Mouse (Mus musculus) embryonic facial prominence, embryonic 12.5 days (tissue): ENCODE results near the gene Ski. TPM values are rescaled to one million over a fixed set of nuclear protein-coding genes. Genes with fewer than 3 reads are reported as not detected.
A peak's percentile ranks its signal among the peaks of the same experiment; 100 is the strongest.
"Not testable (repeated sequence)": the region's sequence is repeated elsewhere in the genome, so short reads cannot be mapped to it uniquely, and the experiment has no call there.

Source experiments
- ATAC-seq: fragments of 200-750 bp; cut with Nextera tagmentation; 2 replicates; pipeline ENCODE4 v1.8.0; 2017; ENCODE audit not compliant: insufficient number of reproducible peaks, insufficient read depth, low FRiP score, low TSS enrichment
- H3K27ac ChIP-seq: fragments of 300-500 bp; sonication (generic); 2 replicates; pipeline ENCODE4 v1.5.1; 2016; ENCODE audit warnings: mild to moderate bottlenecking
- H3K27me3 ChIP-seq: fragments of 300-500 bp; sonication (generic); 2 replicates; pipeline ENCODE4 v1.6.1; 2016; ENCODE audit warnings: mild to moderate bottlenecking, moderate library complexity
- H3K36me3 ChIP-seq: fragments of 300-500 bp; sonication (generic); 2 replicates; pipeline ENCODE4 v1.6.1; 2016; ENCODE audit warnings: mild to moderate bottlenecking
- H3K4me1 ChIP-seq: fragments of 300-500 bp; sonication (generic); 2 replicates; pipeline ENCODE4 v1.6.1; 2016
- H3K4me2 ChIP-seq: fragments of 300-500 bp; sonication (generic); replicated peaks from 2 replicates; pipeline ENCODE4 v1.6.1; 2016; ENCODE audit warnings: mild to moderate bottlenecking, moderate library complexity
- H3K4me3 ChIP-seq: fragments of 300-500 bp; sonication (generic); 2 replicates; pipeline ENCODE4 v1.5.1; 2016; ENCODE audit warnings: mild to moderate bottlenecking
- H3K9ac ChIP-seq: fragments of 300-500 bp; sonication (generic); 2 replicates; pipeline ENCODE4 v1.6.1; 2016; ENCODE audit warnings: mild to moderate bottlenecking, moderate library complexity
- H3K9me3 ChIP-seq: fragments of 300-500 bp; sonication (generic); 2 replicates; pipeline ENCODE4 v1.6.1; 2016; ENCODE audit warnings: mild to moderate bottlenecking, moderate library complexity
- WGBS: fragments of 180-500 bp; shearing (Covaris S2); methylation state at CpG from one replicate; pipeline ENCODE4 v1.1.7; 2016; 5-methylcytosine and 5-hydroxymethylcytosine counted together
- polyA plus RNA-seq: library from polyadenylated mRNA; unstranded; fragments of >200 nt; fragmentation: Nextera tagmentation; extraction: Ambion mirVana; gene quantifications from 2 replicates; pipeline ENCODE4 v1.2.1, GENCODE M21; 2016

The Ski gene
- polyA plus RNA-seq, 1 experiment from 2014 or later, result 17.7 TPM

- not testable (repeated sequence) for H3K9ac ChIP-seq, H3K9me3 ChIP-seq, H3K4me3 ChIP-seq, H3K36me3 ChIP-seq, ATAC-seq, H3K27me3 ChIP-seq, H3K4me2 ChIP-seq, H3K27ac ChIP-seq
- peaks cover 31% of the 10 kb centered on the region for H3K4me1 ChIP-seq
- 87% methylated on average over 3 of the region's 3 CpGs for WGBS
These were observed 25.7 kb upstream of the Ski start for GRCm38 (mm10) chr4:155248054-155248453.

- H3K9ac ChIP-seq, result no peak overlapping the region
- H3K27ac ChIP-seq, result no peak overlapping the region
These were observed 24.3 kb upstream of the Ski start for GRCm38 (mm10) chr4:155246691-155247105.

GRCm38 (mm10) chr4:155245770-155246492 is 23.5 kb upstream of the Ski start:
- no peak overlapping the region for H3K4me2 ChIP-seq
- H3K9me3 ChIP-seq, result no peaks in the 10 kb centered on the region
- no peak overlapping the region for H3K4me3 ChIP-seq
- H3K9ac ChIP-seq, result no peak overlapping the region
- no peaks in the 10 kb centered on the region for H3K27me3 ChIP-seq
- H3K4me1 ChIP-seq, result peaks cover 14% of the 10 kb centered on the region
- no peak for ATAC-seq
- WGBS, result 63% methylated on average over 6 of the region's 6 CpGs
- H3K36me3 ChIP-seq, result no peaks in the 10 kb centered on the region
- 0 out of 2 replicates have a peak overlapping the region, but pooled peaks have one; percentile 3 for H3K27ac ChIP-seq

More at GRCm38 (mm10) chr4:155246691-155247105, 24.3 kb upstream of the Ski start:
- Histone ChIP-seq H3K27me3 (no peaks in the 10 kb centered on the region), H3K4me3 (no peak overlapping the region), H3K36me3 (no peaks in the 10 kb centered on the region), H3K9me3 (no peaks in the 10 kb centered on the region), H3K4me1 (peaks cover 22% of the 10 kb centered on the region), H3K4me2 (no peak overlapping the region)
- no peak for ATAC-seq
- WGBS, result 83% methylated on average over 12 of the region's 12 CpGs

- Histone ChIP-seq H3K9ac (no peak overlapping the region), H3K36me3 (no peaks in the 10 kb centered on the region), H3K9me3 (no peaks in the 10 kb centered on the region), H3K27ac (no peak overlapping the region), H3K27me3 (no peaks in the 10 kb centered on the region), H3K4me1 (0 out of 2 replicates have a peak, but pooled peaks cover 8% of the 10 kb centered on the region), H3K4me3 (no peak overlapping the region), H3K4me2 (no peak overlapping the region)
- 84% methylated on average over 12 of the region's 12 CpGs for WGBS
- ATAC-seq, result no peak
These were observed 20.8 kb upstream of the Ski start for GRCm38 (mm10) chr4:155243233-155243632.

- ATAC-seq, result no peak
- Histone ChIP-seq H3K27me3 (no peaks in the 10 kb centered on the region), H3K4me2 (no peak overlapping the region), H3K9me3 (no peaks in the 10 kb centered on the region), H3K4me3 (no peak overlapping the region), H3K36me3 (no peaks in the 10 kb centered on the region), H3K27ac (no peak overlapping the region), H3K9ac (no peak overlapping the region), H3K4me1 (0 out of 2 replicates have a peak, but pooled peaks cover 8% of the 10 kb centered on the region)
- WGBS, result 93% methylated on average over 5 of the region's 5 CpGs
These were observed 19.9 kb upstream of the Ski start for GRCm38 (mm10) chr4:155242292-155242691.

- ATAC-seq, result no peak
- Histone ChIP-seq H3K27me3 (no peaks in the 10 kb centered on the region), H3K4me2 (no peak overlapping the region), H3K4me3 (no peak overlapping the region), H3K36me3 (no peaks in the 10 kb centered on the region), H3K4me1 (0 out of 2 replicates have a peak, but pooled peaks cover 8% of the 10 kb centered on the region), H3K27ac (no peak overlapping the region), H3K9ac (no peak overlapping the region), H3K9me3 (no peaks in the 10 kb centered on the region)
- 80% methylated on average over 9 of the region's 9 CpGs for WGBS
These were observed 19.4 kb upstream of the Ski start for GRCm38 (mm10) chr4:155241789-155242188.

- no peak overlapping the region for H3K4me3 ChIP-seq
- H3K36me3 ChIP-seq, result no peaks in the 10 kb centered on the region
- peaks cover 17% of the 10 kb centered on the region for H3K4me1 ChIP-seq
- no peak overlapping the region for H3K4me2 ChIP-seq
- H3K9me3 ChIP-seq, result no peaks in the 10 kb centered on the region
- H3K27ac ChIP-seq, result no peak overlapping the region
- no peak overlapping the region for H3K9ac ChIP-seq
- 60% methylated on average over 6 of the region's 6 CpGs for WGBS
- no peak for ATAC-seq
- no peaks in the 10 kb centered on the region for H3K27me3 ChIP-seq
These were observed 17.1 kb upstream of the Ski start for GRCm38 (mm10) chr4:155239494-155239893.

- no peak for ATAC-seq
- peaks cover 29% of the 10 kb centered on the region for H3K4me1 ChIP-seq
- no peaks in the 10 kb centered on the region for H3K27me3 ChIP-seq
- H3K9ac ChIP-seq, result no peak overlapping the region
- no peaks in the 10 kb centered on the region for H3K36me3 ChIP-seq
- H3K9me3 ChIP-seq, result no peaks in the 10 kb centered on the region
- H3K27ac ChIP-seq, result no peak overlapping the region
- no peak overlapping the region for H3K4me2 ChIP-seq
- WGBS, result 79% methylated on average over 5 of the region's 5 CpGs
- no peak overlapping the region for H3K4me3 ChIP-seq
These were observed 15.9 kb upstream of the Ski start for GRCm38 (mm10) chr4:155238276-155238675.

GRCm38 (mm10) chr4:155236737-155237385 is 14.5 kb upstream of the Ski start:
- Histone ChIP-seq H3K27ac (peak overlapping the region; percentile 98), H3K9ac (no peak overlapping the region), H3K27me3 (no peaks in the 10 kb centered on the region), H3K4me2 (no peak overlapping the region), H3K9me3 (no peaks in the 10 kb centered on the region), H3K36me3 (no peaks in the 10 kb centered on the region), H3K4me3 (no peak overlapping the region), H3K4me1 (peaks cover 31% of the 10 kb centered on the region)
- ATAC-seq, result no peak
- WGBS, result 66% methylated on average over 12 of the region's 12 CpGs

- Histone ChIP-seq H3K27ac (peak overlapping the region; percentile 98), H3K9me3 (no peaks in the 10 kb centered on the region), H3K4me2 (peak overlapping the region; percentile 31), H3K4me3 (no peak overlapping the region), H3K4me1 (peaks cover 31% of the 10 kb centered on the region), H3K27me3 (no peaks in the 10 kb centered on the region), H3K36me3 (no peaks in the 10 kb centered on the region), H3K9ac (peak overlapping the region; percentile 31; the same call in 1 of the 2 replicates)
- ATAC-seq, result peak; percentile 53
- WGBS, result 22% methylated on average over 18 of the region's 18 CpGs
These were observed 13.1 kb upstream of the Ski start for GRCm38 (mm10) chr4:155235311-155236119.

GRCm38 (mm10) chr4:155234371-155235310 is 12.2 kb upstream of the Ski start:
- Histone ChIP-seq H3K27me3 (no peaks in the 10 kb centered on the region), H3K9ac (no peak overlapping the region; the same call in 1 of the 2 replicates), H3K4me3 (no peak overlapping the region), H3K27ac (peak overlapping the region; percentile 98), H3K4me1 (peaks cover 31% of the 10 kb centered on the region), H3K9me3 (no peaks in the 10 kb centered on the region), H3K4me2 (peak overlapping the region; percentile 31), H3K36me3 (no peaks in the 10 kb centered on the region)
- 62% methylated on average over 8 of the region's 8 CpGs for WGBS
- ATAC-seq, result no peak
